Mouse (Mus musculus) hindlimb bud, embryonic 11.5 days (tissue): ENCODE results near the gene Gm21094.
"Not testable (repeated sequence)": the region's sequence is repeated elsewhere in the genome, so short reads cannot be mapped to it uniquely, and the experiment has no call there.

ENCODE experiments used
- DNase-seq: peaks from one replicate; pipeline ENCODE4 v3.0.0-alpha.2; 2012; ENCODE audit warnings: low read depth, low spot score; ENCODE audit errors: extremely low spot score

Gm21094 gene

DNA sequence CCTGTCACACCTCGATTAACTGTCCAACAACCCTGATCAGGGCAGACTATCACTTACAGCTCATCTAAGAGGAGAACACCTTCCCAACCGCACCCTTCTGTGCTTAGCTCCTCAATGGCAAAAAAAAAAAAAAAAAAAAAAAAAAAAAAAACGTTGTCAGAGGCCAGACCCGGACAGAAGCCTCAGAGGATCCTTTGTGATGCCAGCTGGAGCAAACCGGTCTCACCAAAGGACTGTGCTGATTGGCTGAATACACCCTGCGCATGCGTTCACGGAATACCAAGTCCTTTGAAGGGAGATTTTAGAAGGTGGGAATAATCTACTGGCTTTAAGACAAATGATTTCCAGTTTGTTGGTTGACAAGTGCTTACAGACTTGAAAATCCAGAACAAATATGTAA is at the start of gene Gm21094:
TSS of gene Gm21094 (minus strand) at position 101 of the 400 bp plus-strand sequence.
- not testable (repeated sequence) for DNase-seq
